Mouse (Mus musculus): Measurements from ENCODE around the gene Dst.

GRCm38 (mm10) chr1:34183250-34183926, 275.4 kb downstream of the Dst start:
- TF ChIP-seq EP300 (IDR thresholded peaks at IDR 0.05; ENCODE audit: low read depth) (no peak), CTCF (IDR thresholded peaks at IDR 0.05; ENCODE audit: low read depth) (no peak)

Measured in heart, postnatal 0 days (tissue).